Mouse (Mus musculus) limb, embryonic 14.5 days (tissue): ENCODE results near the gene Opn1mw. TPM values are rescaled to one million over a fixed set of nuclear protein-coding genes. Genes with fewer than 3 reads are reported as not detected.

Experiments used
- ATAC-seq: fragments of 200-750 bp; cut with Nextera tagmentation; 2 replicates; pipeline ENCODE4 v1.8.0; 2017; ENCODE audit warnings: low read depth, moderate number of reproducible peaks, moderate TSS enrichment; ENCODE audit not compliant: low FRiP score
- DNase-seq: peaks from one replicate; pipeline ENCODE4 v3.0.0-alpha.2; 2015; ENCODE audit warnings: low spot score
- H3K27ac ChIP-seq: fragments of 300-500 bp; sonication (generic); replicated peaks from 2 replicates; pipeline ENCODE4 v1.5.1; 2014; ENCODE audit warnings: low read depth, mild to moderate bottlenecking, low read length, moderate library complexity, mixed read lengths
- H3K27me3 ChIP-seq: fragments of 300-500 bp; sonication (generic); 2 replicates; pipeline ENCODE4 v1.6.1; 2014; ENCODE audit warnings: low read length, mixed read lengths; ENCODE audit not compliant: control insufficient read depth, insufficient read depth
- H3K36me3 ChIP-seq: fragments of 300-500 bp; sonication (generic); 2 replicates; pipeline ENCODE4 v1.6.1; 2014; ENCODE audit warnings: mild to moderate bottlenecking, low read length, moderate library complexity, mixed read lengths; ENCODE audit not compliant: control insufficient read depth, insufficient read depth
- H3K4me1 ChIP-seq: fragments of 300-500 bp; sonication (generic); 2 replicates; pipeline ENCODE4 v1.6.1; 2014; ENCODE audit warnings: antibody characterized with exemption, low read length, mixed read lengths; ENCODE audit not compliant: control insufficient read depth, insufficient read depth
- H3K4me2 ChIP-seq: fragments of 300-500 bp; sonication (generic); replicated peaks from 2 replicates; pipeline ENCODE4 v1.6.1; 2014; ENCODE audit warnings: low read depth, mild to moderate bottlenecking, low read length, moderate library complexity; ENCODE audit not compliant: severe bottlenecking
- H3K4me3 ChIP-seq: fragments of 300-500 bp; sonication (generic); replicated peaks from 2 replicates; pipeline ENCODE4 v1.5.1; 2014; ENCODE audit warnings: low read length
- H3K9ac ChIP-seq: fragments of 300-500 bp; sonication (generic); 2 replicates; pipeline ENCODE4 v1.6.1; 2014; ENCODE audit warnings: mild to moderate bottlenecking, low read depth, low read length, moderate library complexity; ENCODE audit not compliant: severe bottlenecking
- H3K9me3 ChIP-seq: fragments of 300-500 bp; sonication (generic); 2 replicates; pipeline ENCODE4 v1.6.1; 2016; ENCODE audit warnings: low read length; ENCODE audit not compliant: control insufficient read depth
- POLR2A ChIP-seq: fragments of 200-500 bp; IDR thresholded peaks from 2 replicates; pipeline ENCODE4 v1.8.0; 2012; ENCODE audit warnings: inconsistent platforms, mild to moderate bottlenecking, moderate library complexity, borderline replicate concordance; ENCODE audit not compliant: insufficient read depth, insufficient read length; ENCODE audit errors: extremely low read depth
- WGBS: fragments of 180-500 bp; shearing (Covaris S2); extraction: QIAGEN DNeasy Blood & Tissue Kit; methylation state at CpG from one replicate; pipeline ENCODE4 v1.1.7; 2014; 5-methylcytosine and 5-hydroxymethylcytosine counted together
- polyA plus RNA-seq, 2 experiments: library from polyadenylated mRNA; depleted of rRNA in 1 of 2; stranded (reverse) in 1 of 2; unstranded in 1 of 2; fragments of >200 nt; fragmentation: Nextera tagmentation in 1 of 2; extraction: Ambion mirVana in 1 of 2; gene quantifications; 2 replicates each; pipeline versions ENCODE4 v1.2.1 to v1.2.3; 2012 to 2014

The Opn1mw gene
- polyA plus RNA-seq (2012; rRNA removed) (not detected in 2 replicates), polyA plus RNA-seq (2014; fragmentation: Nextera tagmentation; extraction: Ambion mirVana) (not detected in 2 replicates)

DNA sequence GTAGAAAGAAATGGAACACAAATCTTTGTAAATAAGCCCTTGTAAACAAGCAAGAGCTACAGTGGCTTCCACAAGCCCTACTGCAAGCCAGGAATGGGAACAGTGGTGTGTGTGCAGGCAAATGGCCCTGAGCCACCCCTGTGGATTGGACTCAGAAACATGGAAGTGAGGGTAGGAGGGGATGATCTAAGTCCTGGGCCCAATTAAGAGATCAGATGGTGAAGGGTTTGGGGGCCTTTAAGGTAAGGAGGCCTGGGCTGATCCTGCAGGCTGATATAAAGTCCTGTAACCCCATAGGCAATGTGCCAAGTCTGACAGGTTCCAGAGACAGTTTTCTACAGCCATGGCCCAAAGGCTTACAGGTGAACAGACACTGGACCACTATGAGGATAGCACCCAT lies at the start of gene Opn1mw:
Gene Opn1mw, plus strand, starts transcription at position 301 of the 400 bp plus-strand sequence.
- no peak within 1 kb of the TSS for H3K9ac ChIP-seq
- no peak for DNase-seq
- H3K27me3 ChIP-seq = no peaks in the 10 kb centered on the region
- H3K4me2 ChIP-seq = no peak within 1 kb of the TSS
- no peaks in the 10 kb centered on the region for H3K4me1 ChIP-seq
- H3K9me3 ChIP-seq = no peaks in the 10 kb centered on the region
- H3K36me3 ChIP-seq = no peaks in the 10 kb centered on the region
- no peak for TF ChIP-seq POLR2A
- no peak within 1 kb of the TSS for H3K4me3 ChIP-seq
- ATAC-seq = no peak
- H3K27ac ChIP-seq = no peak within 1 kb of the TSS

DNA sequence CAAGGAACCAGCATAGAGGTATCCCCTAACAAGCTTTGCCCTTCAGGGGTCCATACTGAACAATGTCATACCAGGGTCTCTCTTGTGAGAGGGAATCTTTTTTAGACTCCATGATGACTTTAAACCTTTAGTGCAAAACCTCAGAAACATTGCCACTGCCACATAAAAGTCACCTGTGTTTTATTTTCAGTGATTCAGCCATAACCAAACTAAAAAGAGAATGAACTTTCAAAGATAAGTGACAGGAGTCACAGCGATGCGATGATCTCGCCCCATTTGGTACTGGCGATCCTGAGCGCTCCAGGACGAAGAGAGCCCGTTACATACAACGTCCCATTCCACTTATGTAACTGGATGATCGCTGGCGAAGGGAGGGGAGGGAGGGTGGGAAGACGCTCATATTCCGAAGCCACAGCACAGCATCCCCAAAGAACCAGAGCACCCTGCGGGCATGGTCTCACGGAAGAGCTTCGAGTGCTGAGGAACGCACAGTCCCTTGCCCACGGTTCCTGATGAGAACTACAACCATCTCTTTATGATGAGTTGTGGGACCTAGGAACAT lies 42.9 kb upstream of the Opn1mw start:
- Histone ChIP-seq H3K4me1 (no peaks in the 10 kb centered on the region), H3K27ac (peak overlapping the region; percentile 91; the same call in 1 of the 2 replicates), H3K36me3 (no peaks in the 10 kb centered on the region), H3K9ac (peak overlapping the region; percentile 80), H3K4me3 (peak overlapping the region; percentile 57), H3K9me3 (no peaks in the 10 kb centered on the region), H3K4me2 (peak overlapping the region; percentile 53), H3K27me3 (no peaks in the 10 kb centered on the region)
- DNase-seq (no peak), ATAC-seq (no peak)
- no peak for TF ChIP-seq POLR2A
- 27% methylated on average over 17 of the region's 17 CpGs for WGBS

DNA sequence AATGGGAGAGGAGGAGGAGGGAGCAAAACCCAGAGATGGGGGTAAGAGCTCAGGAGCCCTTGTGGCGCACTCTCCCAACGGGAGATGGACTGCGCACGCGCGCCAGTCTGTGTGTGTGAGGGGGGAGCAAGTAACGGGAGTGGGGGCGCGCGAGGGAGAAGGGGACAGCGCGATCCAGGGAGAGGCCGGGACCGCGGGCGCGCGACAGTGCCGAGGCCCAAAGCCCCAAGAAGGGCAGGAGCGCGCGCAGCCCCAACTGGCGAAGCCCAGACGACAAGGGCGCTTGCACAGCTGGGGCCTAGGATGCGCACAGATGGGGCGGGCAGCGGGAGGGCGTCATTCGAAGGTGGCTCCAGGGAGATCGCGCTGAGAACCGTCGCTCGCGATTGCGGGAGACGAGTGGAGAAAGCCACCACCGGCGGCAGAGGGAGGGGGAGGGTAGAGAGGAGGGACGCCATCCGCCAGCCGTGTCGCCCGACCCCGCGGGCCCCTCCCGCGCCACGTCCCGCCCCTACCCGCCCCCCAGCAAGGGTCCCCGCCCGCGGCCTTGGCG lies 42.2 kb upstream of the Opn1mw start:
- Histone ChIP-seq H3K4me3 (peak overlapping the region; percentile 57), H3K4me1 (no peaks in the 10 kb centered on the region), H3K27ac (peak overlapping the region; percentile 91), H3K9me3 (no peaks in the 10 kb centered on the region), H3K36me3 (no peaks in the 10 kb centered on the region), H3K9ac (peak overlapping the region; percentile 80), H3K27me3 (no peaks in the 10 kb centered on the region), H3K4me2 (peak overlapping the region; percentile 53)
- 12% methylated on average over 5 of the region's 56 CpGs for WGBS
- peak; percentile 73 for ATAC-seq
- DNase-seq = peak; percentile 74
- TF ChIP-seq POLR2A = no peak

DNA sequence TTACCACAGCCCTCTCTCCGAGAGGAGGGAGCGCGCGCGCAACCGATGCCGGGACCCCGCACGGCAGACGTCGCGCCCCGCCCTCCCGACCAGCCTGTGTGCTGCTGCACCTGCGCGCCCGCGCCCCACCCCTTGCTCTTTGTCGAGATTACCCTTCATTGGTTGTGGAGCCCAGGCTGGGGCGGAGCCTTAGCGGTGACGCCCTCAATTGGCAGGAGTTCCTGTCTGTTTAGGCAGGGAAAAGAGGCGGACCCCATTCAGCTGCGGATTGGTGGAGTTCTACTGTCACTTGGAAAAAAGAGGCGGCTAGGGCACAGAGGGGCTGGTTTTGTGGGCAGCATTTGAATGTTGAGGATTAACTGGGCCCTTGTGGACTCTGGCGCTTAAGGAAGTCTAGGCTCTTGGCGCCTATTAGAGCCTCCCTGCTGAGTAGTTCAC lies 41.6 kb upstream of the Opn1mw start:
- no peak for TF ChIP-seq POLR2A
- peak; percentile 99 for ATAC-seq
- WGBS = 15% methylated on average over 7 of the region's 27 CpGs
- Histone ChIP-seq H3K4me3 (peak overlapping the region; percentile 57), H3K4me1 (no peaks in the 10 kb centered on the region), H3K4me2 (peak overlapping the region; percentile 43), H3K9ac (peak overlapping the region; percentile 80), H3K9me3 (no peaks in the 10 kb centered on the region), H3K36me3 (no peaks in the 10 kb centered on the region), H3K27ac (peak overlapping the region; percentile 91), H3K27me3 (no peaks in the 10 kb centered on the region)
- peak; percentile 95 for DNase-seq

DNA sequence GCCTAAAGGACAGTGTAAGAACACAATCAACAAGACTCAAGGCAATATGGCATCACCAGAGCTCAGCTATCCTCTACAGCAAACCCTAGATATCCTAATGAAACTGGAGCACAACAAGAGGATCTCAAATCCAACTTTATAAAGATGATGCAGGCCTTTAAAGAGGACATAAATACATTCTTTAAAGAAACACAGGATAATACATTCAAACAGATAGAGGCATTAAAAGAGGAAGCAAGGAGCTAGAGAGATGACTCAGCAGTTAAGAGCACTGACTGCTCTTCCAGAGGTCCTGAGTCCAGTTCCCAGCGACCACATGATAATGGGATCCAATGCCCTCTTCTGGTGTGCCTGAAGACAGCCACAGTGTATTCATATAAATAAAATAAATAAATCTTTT lies 32.1 kb upstream of the Opn1mw start:
- no peak for DNase-seq
- H3K4me2 ChIP-seq = no peak overlapping the region
- H3K36me3 ChIP-seq = no peaks in the 10 kb centered on the region
- TF ChIP-seq POLR2A = no peak
- 71% methylated on average over 1 of the region's 1 CpGs for WGBS
- no peaks in the 10 kb centered on the region for H3K4me1 ChIP-seq
- H3K27me3 ChIP-seq = no peaks in the 10 kb centered on the region
- H3K9ac ChIP-seq = no peak overlapping the region
- H3K9me3 ChIP-seq = no peaks in the 10 kb centered on the region
- H3K4me3 ChIP-seq = no peak overlapping the region
- ATAC-seq = no peak
- no peak overlapping the region for H3K27ac ChIP-seq
